Mouse (Mus musculus) olfactory bulb, adult 2 months (tissue): ENCODE measurements at regions not wholly inside any gene's neighbourhood (a gene's known extent, or its start where the extent isn't known, plus 50 kb on each side); places are given as distances from the start of the nearest gene placed in this dataset.

ENCODE experiments used
- CTCF ChIP-seq: fragments of 200-500 bp; IDR thresholded peaks from 2 replicates; pipeline ENCODE4 v1.5.1; 2012; ENCODE audit warnings: low read depth, mild to moderate bottlenecking, low read length, moderate library complexity; ENCODE audit not compliant: insufficient read depth
- POLR2A ChIP-seq: fragments of 200-500 bp; IDR thresholded peaks from 2 replicates; pipeline ENCODE4 v1.6.1; 2012; ENCODE audit warnings: mild to moderate bottlenecking, low read depth, low read length, moderate library complexity; ENCODE audit not compliant: insufficient read depth

- TF ChIP-seq POLR2A (no peak), CTCF (no peak)
These were observed 497.8 kb upstream of the Pfkp start for GRCm38 (mm10) chr13:7146337-7146736.
